Mouse (Mus musculus): ENCODE measurements around the gene Spin2c.

The Spin2c gene

GRCm38 (mm10) chrX:153831951-153832561 lies at the start of gene Spin2c:
Spin2c (plus strand) TSS chrX:153832225.
- DNase-seq (ENCODE audit: low spot score), result peak; percentile 40

- no peak for DNase-seq (ENCODE audit: low spot score)
Measured at GRCm38 (mm10) chrX:153832606-153833005, 581 bp downstream of the Spin2c start.
